Comparison of ENCODE assay signal across 21 mouse cellular contexts in the genomic region with DNA sequence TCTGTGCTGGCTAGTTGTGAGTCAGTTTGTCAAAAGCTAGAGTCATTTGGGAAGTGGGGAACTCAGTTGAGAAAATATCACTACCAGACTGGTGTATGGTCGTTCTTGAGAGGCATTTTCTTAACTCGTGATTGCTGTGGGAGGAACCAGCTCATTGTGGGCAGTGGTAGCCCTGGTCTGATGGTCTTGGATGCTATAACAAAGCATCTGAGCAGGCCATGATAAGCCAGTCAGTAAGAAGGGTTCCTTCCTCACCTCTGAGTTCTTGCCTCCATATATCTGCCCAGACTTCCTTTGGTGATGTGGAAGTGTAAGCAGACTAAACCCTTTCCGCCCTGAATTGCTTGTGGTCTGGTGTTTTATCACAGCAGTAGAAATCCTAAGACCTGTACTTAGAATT.
A peak's percentile ranks its signal among the peaks of the same experiment; 100 is the strongest.
DNase-seq lines count a peak whose midpoint lies in the region; ATAC-seq and TF ChIP-seq lines count a peak whose summit lies in the region.
"Had no signal": no experiment of that assay in that cellular context is flagged by ENCODE, and none has a peak within 500 bp of the region (broad histone marks: within the 10 kb centered on the region; RNA-seq: fewer than 3 reads in every experiment).

No protein-coding gene starts in this region.

- no peak for TF ChIP-seq CTCF in cerebellum, adult 2 months (IDR thresholded peaks at IDR 0.05; ENCODE audit: borderline replicate concordance, insufficient read depth, low read depth, low read length)

- H3K4me3 ChIP-seq in cerebellum, adult 2 months (replicated peaks; ENCODE audit: insufficient read depth, low read depth, low read length) = no peak overlapping the region
- H3K4me3 ChIP-seq: hindbrain, embryonic 10.5 days; hindbrain, embryonic 13.5 days had no signal

- DNase-seq in 416B (ENCODE audit: low read depth) (peak; percentile 93), MEL-GATA-1-ER (ENCODE audit: extremely low read depth, low read depth) (peak; percentile 28)
- peak; percentile 30 for DNase-seq in CD4-positive helper T cell, adult 2 months (ENCODE audit: low read depth, low spot score)
- no peak for DNase-seq in spleen, adult 12 weeks (ENCODE audit: low spot score)
- DNase-seq in urinary bladder, adult 18-20 months (ENCODE audit: low spot score in 2 of 2) = no peak
- DNase-seq in cerebellum, adult 2 months = no peak
- DNase-seq: adrenal gland, postnatal 10 days; adrenal gland, postnatal 36 days; cerebellum, adult 18-20 months; cerebellum, adult 9-11 months; cerebellum, postnatal 25 days; forebrain, postnatal 0 days; gastrocnemius, postnatal 25 days; heart, postnatal 36 days; kidney, adult 18-20 months had no signal

- H3K4me1 ChIP-seq in cerebellum, adult 2 months (ENCODE audit: control insufficient read depth, insufficient read depth, low read length) = no peaks in the 10 kb centered on the region
- H3K4me1 ChIP-seq: hindbrain, embryonic 10.5 days; hindbrain, embryonic 13.5 days had no signal

- no peaks in the 10 kb centered on the region for H3K27me3 ChIP-seq in cerebellum, adult 2 months (ENCODE audit: control insufficient read depth, insufficient read depth, low read length)
- H3K27me3 ChIP-seq: hindbrain, embryonic 13.5 days; Patski had no signal

- 89% methylated on average over 3 of the region's 3 CpGs for WGBS in cerebellum, adult 2 months

- TF ChIP-seq POLR2A in cerebellum, adult 2 months (IDR thresholded peaks at IDR 0.05; ENCODE audit: borderline replicate concordance, insufficient read depth, low read length) = no peak

- peak; percentile 25; the same call in 1 of the 2 replicates for ATAC-seq in megakaryocyte-erythroid progenitor cell, adult 5-6 weeks (replicated peaks; ENCODE audit: low FRiP score, low TSS enrichment, poor library complexity, severe bottlenecking)
- ATAC-seq: forebrain, embryonic 14.5 days; forebrain, postnatal 0 days; hindbrain, embryonic 16.5 days; Patski had no signal

- no peak overlapping the region for H3K27ac ChIP-seq in cerebellum, adult 2 months (ENCODE audit: insufficient read depth, low read length)
- H3K27ac ChIP-seq: hindbrain, embryonic 10.5 days; hindbrain, embryonic 13.5 days had no signal

Comparison
In these comparisons a context has a peak if more than half of its experiments do, and no peak if none do; other contexts are left out.
1. DNase-seq: peak in 416B (single experiment), CD4-positive helper T cell, adult 2 months (single experiment) and MEL-GATA-1-ER (single experiment); none in spleen, adult 12 weeks (single experiment), urinary bladder, adult 18-20 months (0 of 2) and cerebellum, adult 2 months (0 of 2).